Mouse (Mus musculus) heart, postnatal 4 days (tissue): ENCODE results near the gene Nynrin. TPM values are rescaled to one million over a fixed set of nuclear protein-coding genes. Genes with fewer than 3 reads are reported as not detected.

Experiments used
- total RNA-seq, 2 experiments: library from RNA; stranded (reverse); gene quantifications; 2 replicates each; pipeline ENCODE4 v1.2.3; 2021

Gene Nynrin
- total RNA-seq, 2 experiments from 2014 or later = 36.0 to 36.3 TPM

Other genes with a start within 250 kb of the Nynrin start
- gene Rec8, start 236.0 kb upstream of the Nynrin start, total RNA-seq = under 1 TPM; 0.43 to 0.54 TPM
- gene Ipo4, start 218.1 kb upstream of the Nynrin start, total RNA-seq = 10 to 100 TPM; 64.6 to 67.1 TPM
- gene Gm49378, start 216.1 kb upstream of the Nynrin start, total RNA-seq = 1 to 10 TPM; 3.7 to 4.3 TPM
- 10 to 100 TPM; 60.1 to 72.3 TPM for gene Tm9sf1, start 210.2 kb upstream of the Nynrin start, total RNA-seq
- 1 to 10 TPM; 1.1 to 1.2 TPM for gene Tssk4, start 203.8 kb upstream of the Nynrin start, total RNA-seq
- 10 to 100 TPM; 63.2 to 66.7 TPM for gene Mdp1, start 193.5 kb upstream of the Nynrin start, total RNA-seq
- gene Gmpr2, start 182.1 kb upstream of the Nynrin start, total RNA-seq = 10 to 100 TPM; 16.6 to 21.0 TPM
- gene Nedd8, start 181.9 kb upstream of the Nynrin start, total RNA-seq = 100 to 1,000 TPM; 296 to 328 TPM
- gene Tinf2, start 172.2 kb upstream of the Nynrin start, total RNA-seq = 10 to 100 TPM; 23.4 to 25.7 TPM
- under 1 TPM; 0.20 to 0.50 TPM for gene Tgm1, start 140.1 kb upstream of the Nynrin start, total RNA-seq
- gene Rabggta, start 131.7 kb upstream of the Nynrin start, total RNA-seq = 10 to 100 TPM; 13.1 to 13.9 TPM
- gene Dhrs1, start 108.3 kb upstream of the Nynrin start, total RNA-seq = 10 to 100 TPM; 46.0 to 51.4 TPM
- gene Nop9, start 108.3 kb upstream of the Nynrin start, total RNA-seq = 10 to 100 TPM; 17.8 to 18.3 TPM
- gene Cideb, start 95.6 kb upstream of the Nynrin start, total RNA-seq = 1 to 10 TPM; 1.2 to 2.2 TPM
- gene Ltb4r2, start 92.6 kb upstream of the Nynrin start, total RNA-seq = under 1 TPM; 0.11 to 0.26 TPM
- under 1 TPM; 0.50 TPM for gene Ltb4r1, start 88.0 kb upstream of the Nynrin start, total RNA-seq
- 10 to 100 TPM; 18.9 to 22.3 TPM for gene Adcy4, start 69.9 kb upstream of the Nynrin start, total RNA-seq
- 10 to 100 TPM; 10.6 to 14.0 TPM for gene Ripk3, start 65.1 kb upstream of the Nynrin start, total RNA-seq
- 10 to 100 TPM; 12.7 to 13.3 TPM for gene Nfatc4, start 30.9 kb upstream of the Nynrin start, total RNA-seq
- under 1 TPM; 0.62 to 0.65 TPM for gene Cbln3, start 30.4 kb downstream of the Nynrin start, total RNA-seq
- 10 to 100 TPM; 11.6 to 12.0 TPM for gene Khnyn, start 30.9 kb downstream of the Nynrin start, total RNA-seq
- 10 to 100 TPM; 57.0 to 61.3 TPM for gene Sdr39u1, start 46.3 kb downstream of the Nynrin start, total RNA-seq
- gene Cma1, start 90.7 kb downstream of the Nynrin start, total RNA-seq = 10 to 100 TPM; 10.1 to 12.1 TPM
- gene Cma2, start 97.0 kb downstream of the Nynrin start, total RNA-seq = under 1 TPM; 0.33 to 0.43 TPM
- not detected for gene Mcpt1, start 164.0 kb downstream of the Nynrin start, total RNA-seq
- gene Mcpt9, start 176.5 kb downstream of the Nynrin start, total RNA-seq = not detected
- under 1 TPM; 0.43 TPM for gene Mcpt2, start 188.0 kb downstream of the Nynrin start, total RNA-seq
- 1 to 10 TPM; 3.0 to 3.8 TPM for gene Mcpt4, start 208.3 kb downstream of the Nynrin start, total RNA-seq
- gene Mcpt8, start 231.3 kb downstream of the Nynrin start, total RNA-seq = not detected
- gene Ctsg, start 248.6 kb downstream of the Nynrin start, total RNA-seq = not detected